In genomic region chr6:84375498-84375897, GRCm38 (mm10) we compare ENCODE assay signal across 8 mouse cellular contexts.
DNase-seq lines count a peak whose midpoint lies in the region.

No protein-coding gene starts in this region.

- DNase-seq in layer of hippocampus, adult 11-12 months (ENCODE audit: low spot score), result peak; percentile 33
- no peak for DNase-seq in layer of hippocampus, adult 9-11 months
- peak; percentile 66 for DNase-seq in MN1 (ENCODE audit: low spot score)
- DNase-seq in cerebellum, adult 18-20 months, result peak; percentile 16 to 42
- DNase-seq in gastrocnemius, postnatal 14 days, result peak; percentile 49
- DNase-seq in left cerebral cortex, postnatal 4 days, result peak; percentile 58
- peak; percentile 53 for DNase-seq in ovary, postnatal 36 days (ENCODE audit: low spot score)
- no peak for DNase-seq in urinary bladder, adult 2 months (ENCODE audit: low spot score)

- intact Hi-C loops in gastrocnemius, postnatal 14 days (cut with DNase I; ENCODE audit: low total_unique reads), result no loop called here
- intact Hi-C loops in left cerebral cortex, postnatal 4 days (cut with DNase I), result no loop called here

Comparison
In these comparisons a context has a peak if more than half of its experiments do, and no peak if none do; other contexts are left out.
1. DNase-seq: peak in layer of hippocampus, adult 11-12 months (single experiment), MN1 (single experiment), cerebellum, adult 18-20 months (2 of 2), gastrocnemius, postnatal 14 days (single experiment), left cerebral cortex, postnatal 4 days (single experiment) and ovary, postnatal 36 days (single experiment); none in layer of hippocampus, adult 9-11 months (single experiment) and urinary bladder, adult 2 months (single experiment).